Mouse (Mus musculus): ENCODE data around the gene Nos3. TPM values are rescaled to one million over a fixed set of nuclear protein-coding genes. Genes with fewer than 3 reads are reported as not detected.

The Nos3 gene
- polyA plus RNA-seq, 1 experiment, result 0.02 TPM

- H3K36me3 ChIP-seq (ENCODE audit: control insufficient read depth), result no peaks in the 10 kb centered on the region
- H3K4me3 ChIP-seq (replicated peaks), result no peak overlapping the region
- H3K9me3 ChIP-seq (ENCODE audit: control insufficient read depth, low read length), result no peaks in the 10 kb centered on the region
- H3K27me3 ChIP-seq (ENCODE audit: control insufficient read depth), result peaks cover 18% of the 10 kb centered on the region
- no peak for TF ChIP-seq TAL1 (IDR thresholded peaks at IDR 0.05; ENCODE audit: low read length)
- TF ChIP-seq GATA1 (IDR thresholded peaks at IDR 0.05; ENCODE audit: low read length), result no peak
- no peaks in the 10 kb centered on the region for H3K4me1 ChIP-seq (ENCODE audit: control insufficient read depth)
These were observed 549 bp upstream of the Nos3 start for GRCm38 (mm10) chr5:24364061-24364460.

- Histone ChIP-seq H3K27me3 (ENCODE audit: control insufficient read depth) (peaks cover 18% of the 10 kb centered on the region), H3K4me1 (ENCODE audit: control insufficient read depth) (no peaks in the 10 kb centered on the region), H3K36me3 (ENCODE audit: control insufficient read depth) (no peaks in the 10 kb centered on the region), H3K4me3 (replicated peaks) (no peak overlapping the region), H3K9me3 (ENCODE audit: control insufficient read depth, low read length) (no peaks in the 10 kb centered on the region)
- no peak for TF ChIP-seq GATA1 (IDR thresholded peaks at IDR 0.05; ENCODE audit: low read length)
- no peak for TF ChIP-seq TAL1 (IDR thresholded peaks at IDR 0.05; ENCODE audit: low read length)
These were observed 353 bp downstream of the Nos3 start for GRCm38 (mm10) chr5:24364963-24365362.

- H3K4me3 ChIP-seq (replicated peaks), result no peak overlapping the region
- no peak for TF ChIP-seq TAL1 (IDR thresholded peaks at IDR 0.05; ENCODE audit: low read length)
- no peak for TF ChIP-seq GATA1 (IDR thresholded peaks at IDR 0.05; ENCODE audit: low read length)
- no peaks in the 10 kb centered on the region for H3K9me3 ChIP-seq (ENCODE audit: control insufficient read depth, low read length)
- peaks cover 18% of the 10 kb centered on the region for H3K27me3 ChIP-seq (ENCODE audit: control insufficient read depth)
- H3K36me3 ChIP-seq (ENCODE audit: control insufficient read depth), result no peaks in the 10 kb centered on the region
- no peaks in the 10 kb centered on the region for H3K4me1 ChIP-seq (ENCODE audit: control insufficient read depth)
These were observed 918 bp downstream of the Nos3 start for GRCm38 (mm10) chr5:24365528-24365927.

DNA sequence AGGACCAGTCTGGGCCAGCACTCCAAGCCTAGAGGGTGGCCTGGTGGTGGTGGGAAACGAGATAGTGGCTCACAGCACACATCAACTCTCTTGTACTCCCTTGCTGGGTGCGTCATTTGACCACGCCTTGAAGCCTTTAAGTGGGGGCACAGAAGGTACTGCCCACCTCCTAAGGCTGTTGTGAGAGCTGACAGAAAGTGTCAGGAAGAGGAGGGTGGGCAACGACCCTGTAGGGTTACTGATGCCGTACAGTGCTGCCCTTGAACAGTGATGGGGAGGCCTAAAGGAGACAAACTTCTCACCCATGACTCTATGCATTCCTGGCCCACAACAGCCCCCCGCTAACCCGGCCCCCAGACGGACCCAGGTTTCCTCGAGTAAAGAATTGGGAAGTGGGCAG, 1.8 kb downstream of the Nos3 start:
- Histone ChIP-seq H3K4me3 (replicated peaks) (no peak overlapping the region), H3K27me3 (ENCODE audit: control insufficient read depth) (peaks cover 18% of the 10 kb centered on the region), H3K36me3 (ENCODE audit: control insufficient read depth) (no peaks in the 10 kb centered on the region), H3K4me1 (ENCODE audit: control insufficient read depth) (no peaks in the 10 kb centered on the region), H3K9me3 (ENCODE audit: control insufficient read depth, low read length) (no peaks in the 10 kb centered on the region)
- no peak for TF ChIP-seq GATA1 (IDR thresholded peaks at IDR 0.05; ENCODE audit: low read length)
- TF ChIP-seq TAL1 (IDR thresholded peaks at IDR 0.05; ENCODE audit: low read length), result no peak

- no peak for TF ChIP-seq TAL1 (IDR thresholded peaks at IDR 0.05; ENCODE audit: low read length)
These were observed 5.2 kb downstream of the Nos3 start for GRCm38 (mm10) chr5:24369767-24370166.

GRCm38 (mm10) chr5:24373807-24374206, 9.2 kb downstream of the Nos3 start:
- Histone ChIP-seq H3K9me3 (ENCODE audit: control insufficient read depth, low read length) (no peaks in the 10 kb centered on the region), H3K4me1 (ENCODE audit: control insufficient read depth) (no peaks in the 10 kb centered on the region), H3K36me3 (ENCODE audit: control insufficient read depth) (no peaks in the 10 kb centered on the region), H3K27me3 (ENCODE audit: control insufficient read depth) (no peaks in the 10 kb centered on the region; the same call in 1 of the 2 replicates), H3K4me3 (replicated peaks) (no peak overlapping the region)
- no peak for TF ChIP-seq TAL1 (IDR thresholded peaks at IDR 0.05; ENCODE audit: low read length)
- TF ChIP-seq GATA1 (IDR thresholded peaks at IDR 0.05; ENCODE audit: low read length), result no peak

More at GRCm38 (mm10) chr5:24369767-24370166, 5.2 kb downstream of the Nos3 start:
- Histone ChIP-seq H3K27me3 (ENCODE audit: control insufficient read depth) (peaks cover 9% of the 10 kb centered on the region), H3K36me3 (ENCODE audit: control insufficient read depth) (no peaks in the 10 kb centered on the region), H3K4me1 (ENCODE audit: control insufficient read depth) (no peaks in the 10 kb centered on the region), H3K4me3 (replicated peaks) (no peak overlapping the region), H3K9me3 (ENCODE audit: control insufficient read depth, low read length) (no peaks in the 10 kb centered on the region)

- H3K36me3 ChIP-seq (ENCODE audit: control insufficient read depth), result no peaks in the 10 kb centered on the region
These were observed 9.6 kb downstream of the Nos3 start for GRCm38 (mm10) chr5:24374216-24374615.

GRCm38 (mm10) chr5:24374666-24375328, 10.2 kb downstream of the Nos3 start:
- Histone ChIP-seq H3K27me3 (ENCODE audit: control insufficient read depth) (no peaks in the 10 kb centered on the region; the same call in 1 of the 2 replicates), H3K4me3 (replicated peaks) (no peak overlapping the region), H3K36me3 (ENCODE audit: control insufficient read depth) (no peaks in the 10 kb centered on the region), H3K9me3 (ENCODE audit: control insufficient read depth, low read length) (no peaks in the 10 kb centered on the region), H3K4me1 (ENCODE audit: control insufficient read depth) (no peaks in the 10 kb centered on the region)
- TF ChIP-seq GATA1 (IDR thresholded peaks at IDR 0.05; ENCODE audit: low read length) (no peak), TAL1 (IDR thresholded peaks at IDR 0.05; ENCODE audit: low read length) (no peak)

More at GRCm38 (mm10) chr5:24374216-24374615, 9.6 kb downstream of the Nos3 start:
- no peak for TF ChIP-seq GATA1 (IDR thresholded peaks at IDR 0.05; ENCODE audit: low read length)
- TF ChIP-seq TAL1 (IDR thresholded peaks at IDR 0.05; ENCODE audit: low read length), result no peak
- Histone ChIP-seq H3K4me1 (ENCODE audit: control insufficient read depth) (no peaks in the 10 kb centered on the region), H3K4me3 (replicated peaks) (no peak overlapping the region), H3K27me3 (ENCODE audit: control insufficient read depth) (no peaks in the 10 kb centered on the region; the same call in 1 of the 2 replicates), H3K9me3 (ENCODE audit: control insufficient read depth, low read length) (no peaks in the 10 kb centered on the region)

GRCm38 (mm10) chr5:24378700-24379099, 14.1 kb downstream of the Nos3 start:
- H3K36me3 ChIP-seq (ENCODE audit: control insufficient read depth), result no peaks in the 10 kb centered on the region
- H3K4me3 ChIP-seq (replicated peaks), result no peak overlapping the region
- H3K4me1 ChIP-seq (ENCODE audit: control insufficient read depth), result peaks cover 14% of the 10 kb centered on the region
- peaks cover 2% of the 10 kb centered on the region; the same call in 1 of the 2 replicates for H3K27me3 ChIP-seq (ENCODE audit: control insufficient read depth)
- TF ChIP-seq GATA1 (IDR thresholded peaks at IDR 0.05; ENCODE audit: low read length), result no peak
- no peaks in the 10 kb centered on the region for H3K9me3 ChIP-seq (ENCODE audit: control insufficient read depth, low read length)

GRCm38 (mm10) chr5:24379501-24379900, 14.9 kb downstream of the Nos3 start:
- Histone ChIP-seq H3K36me3 (ENCODE audit: control insufficient read depth) (no peaks in the 10 kb centered on the region), H3K4me3 (replicated peaks) (no peak overlapping the region), H3K27me3 (ENCODE audit: control insufficient read depth) (peaks cover 2% of the 10 kb centered on the region; the same call in 1 of the 2 replicates), H3K4me1 (ENCODE audit: control insufficient read depth) (peaks cover 22% of the 10 kb centered on the region), H3K9me3 (ENCODE audit: control insufficient read depth, low read length) (no peaks in the 10 kb centered on the region)
- TF ChIP-seq GATA1 (IDR thresholded peaks at IDR 0.05; ENCODE audit: low read length), result no peak
- TF ChIP-seq TAL1 (IDR thresholded peaks at IDR 0.05; ENCODE audit: low read length), result no peak

Measured in erythroblast, embryonic 14.5 days (primary cell).